Mouse (Mus musculus) forebrain, embryonic 14.5 days (tissue): ENCODE data around the gene Nr0b2. TPM values are rescaled to one million over a fixed set of nuclear protein-coding genes. Genes with fewer than 3 reads are reported as not detected.

ENCODE experiments used
- ATAC-seq: fragments of 200-750 bp; cut with Nextera tagmentation; 2 replicates; pipeline ENCODE4 v1.8.0; 2017; ENCODE audit warnings: mild to moderate bottlenecking, moderate library complexity
- DNase-seq: peaks from one replicate; pipeline ENCODE4 v3.0.0-alpha.2; 2015; ENCODE audit warnings: low spot score
- H3K27ac ChIP-seq: fragments of 300-500 bp; sonication (generic); 2 replicates; pipeline ENCODE4 v1.5.1; 2014; ENCODE audit warnings: low read depth, mild to moderate bottlenecking, control low read depth, low read length, moderate library complexity
- H3K27me3 ChIP-seq: fragments of 300-500 bp; sonication (generic); replicated peaks from 2 replicates; pipeline ENCODE4 v1.6.1; 2014; ENCODE audit warnings: low read length, control low read depth, mixed read lengths; ENCODE audit not compliant: control insufficient read depth, insufficient read depth
- H3K36me3 ChIP-seq: fragments of 300-500 bp; sonication (generic); 2 replicates; pipeline ENCODE4 v1.6.1; 2014; ENCODE audit warnings: low read length, control low read depth; ENCODE audit not compliant: control insufficient read depth, insufficient read depth
- H3K4me1 ChIP-seq: fragments of 300-500 bp; sonication (generic); 2 replicates; pipeline ENCODE4 v1.6.1; 2014; ENCODE audit warnings: antibody characterized with exemption, low read length, control low read depth; ENCODE audit not compliant: control insufficient read depth, insufficient read depth
- H3K4me2 ChIP-seq: fragments of 300-500 bp; sonication (generic); 2 replicates; pipeline ENCODE4 v1.6.1; 2014; ENCODE audit warnings: mild to moderate bottlenecking, control low read depth, low read length
- H3K4me3 ChIP-seq: fragments of 300-500 bp; sonication (generic); 2 replicates; pipeline ENCODE4 v1.5.1; 2014; ENCODE audit warnings: low read depth, low read length, control low read depth
- H3K9ac ChIP-seq: fragments of 300-500 bp; sonication (generic); 2 replicates; pipeline ENCODE4 v1.6.1; 2014; ENCODE audit warnings: mild to moderate bottlenecking, low read length, control low read depth, moderate library complexity
- H3K9me3 ChIP-seq: fragments of 300-500 bp; sonication (generic); replicated peaks from 2 replicates; pipeline ENCODE4 v1.6.1; 2016; ENCODE audit warnings: low read length, control low read depth, mixed read lengths; ENCODE audit not compliant: control insufficient read depth
- WGBS: fragments of 180-500 bp; shearing (Covaris S2); extraction: QIAGEN DNeasy Blood & Tissue Kit; methylation state at CpG from one replicate; pipeline ENCODE4 v1.1.7; 2014; 5-methylcytosine and 5-hydroxymethylcytosine counted together
- polyA plus RNA-seq: library from polyadenylated mRNA; unstranded; fragments of >200 nt; fragmentation: Nextera tagmentation; extraction: Ambion mirVana; gene quantifications from 2 replicates; pipeline ENCODE4 v1.2.1, GENCODE M21; 2014

Nr0b2 gene
- polyA plus RNA-seq, 1 experiment from 2014 or later = not detected

DNA sequence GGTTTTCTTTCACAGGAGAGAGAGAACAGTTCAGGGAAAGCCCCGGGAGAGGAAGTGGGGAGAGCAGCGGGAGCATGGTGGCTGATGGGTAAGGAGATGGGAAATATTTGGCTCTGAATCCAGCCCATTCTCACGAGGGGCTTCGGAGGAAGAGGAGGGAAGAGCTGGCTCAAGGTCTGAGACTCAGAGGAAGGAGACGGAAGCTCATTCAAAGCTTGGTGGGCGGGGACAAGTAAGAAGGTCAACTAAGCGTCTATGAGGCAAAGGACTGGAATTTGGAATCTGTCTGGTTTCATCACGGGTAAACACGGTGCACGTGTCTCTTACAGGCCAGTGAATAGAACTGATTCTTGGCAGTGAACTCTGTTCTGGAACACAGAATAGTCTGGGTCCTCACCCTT lies 16.9 kb downstream of the Nr0b2 start:
- H3K9me3 ChIP-seq = no peaks in the 10 kb centered on the region
- H3K36me3 ChIP-seq = no peaks in the 10 kb centered on the region
- ATAC-seq = no peak
- no peak for DNase-seq
- 66% methylated on average over 10 of the region's 10 CpGs for WGBS
- no peak overlapping the region for H3K27ac ChIP-seq
- H3K27me3 ChIP-seq = no peaks in the 10 kb centered on the region
- no peak overlapping the region for H3K9ac ChIP-seq
- H3K4me1 ChIP-seq = peaks cover 1% of the 10 kb centered on the region
- no peak overlapping the region for H3K4me2 ChIP-seq
- no peak overlapping the region for H3K4me3 ChIP-seq

DNA sequence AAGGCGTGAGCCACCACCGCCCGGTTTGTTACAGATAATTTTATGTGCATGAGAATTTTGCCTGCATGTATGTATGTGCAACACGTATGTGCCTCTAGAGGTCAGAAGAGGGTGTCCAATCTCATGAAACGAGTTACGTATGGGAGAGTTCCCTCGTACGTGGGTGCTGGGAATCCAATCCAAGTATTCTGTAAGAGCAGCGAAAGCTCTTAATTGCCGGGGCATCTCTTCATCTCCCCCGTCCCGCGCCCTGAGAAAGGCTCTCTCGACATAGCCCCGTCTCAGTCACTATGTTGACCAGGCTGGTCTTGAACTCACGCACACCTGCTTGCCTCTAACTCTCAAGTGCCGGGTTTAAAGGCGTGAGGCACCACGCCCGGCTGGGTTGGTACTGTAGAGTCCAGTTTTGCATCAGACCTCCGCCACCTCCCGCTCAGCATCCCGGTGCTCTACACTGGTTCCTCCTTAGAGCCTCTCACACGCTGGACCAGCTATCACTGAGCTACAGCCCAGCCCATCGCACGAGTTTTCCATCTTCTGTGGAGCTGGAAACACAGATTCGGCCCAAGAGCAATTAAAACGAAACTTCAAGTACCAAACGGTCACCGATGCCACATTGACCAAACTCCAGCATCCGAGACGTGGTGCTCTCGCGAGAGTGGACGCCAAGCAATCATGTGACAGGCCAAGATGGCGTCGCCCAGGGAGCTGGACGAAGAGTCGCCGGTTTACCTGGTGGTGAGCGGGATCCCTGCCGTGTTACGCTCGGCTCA lies 21.1 kb downstream of the Nr0b2 start, which contains the start of gene Gpatch3:
TSS of gene Gpatch3 (plus strand) at position 676 of the 773 bp plus-strand sequence.
- DNase-seq = peak; percentile 97
- Histone ChIP-seq H3K9me3 (no peaks in the 10 kb centered on the region), H3K4me1 (peaks cover 3% of the 10 kb centered on the region), H3K36me3 (peaks cover 13% of the 10 kb centered on the region), H3K4me3 (peak within 1 kb of the TSS; percentile 97), H3K9ac (peak within 1 kb of the TSS; percentile 87), H3K27ac (peak within 1 kb of the TSS; percentile 83), H3K4me2 (peak within 1 kb of the TSS; percentile 87), H3K27me3 (no peaks in the 10 kb centered on the region)
- 8% methylated on average over 44 of the region's 44 CpGs for WGBS
- peak; percentile 96 for ATAC-seq

GRCm38 (mm10) chr4:133574843-133575202 lies 21.6 kb downstream of the Nr0b2 start:
- Histone ChIP-seq H3K9me3 (no peaks in the 10 kb centered on the region), H3K4me3 (peak overlapping the region; percentile 97), H3K27ac (peak overlapping the region; percentile 9; the same call in 1 of the 2 replicates), H3K36me3 (peaks cover 19% of the 10 kb centered on the region), H3K9ac (peak overlapping the region; percentile 87), H3K4me2 (peak overlapping the region; percentile 87), H3K27me3 (no peaks in the 10 kb centered on the region), H3K4me1 (peaks cover 3% of the 10 kb centered on the region)
- no peak for DNase-seq
- WGBS = under 1% methylated on average over 39 of the region's 41 CpGs
- peak; percentile 63 for ATAC-seq

DNA sequence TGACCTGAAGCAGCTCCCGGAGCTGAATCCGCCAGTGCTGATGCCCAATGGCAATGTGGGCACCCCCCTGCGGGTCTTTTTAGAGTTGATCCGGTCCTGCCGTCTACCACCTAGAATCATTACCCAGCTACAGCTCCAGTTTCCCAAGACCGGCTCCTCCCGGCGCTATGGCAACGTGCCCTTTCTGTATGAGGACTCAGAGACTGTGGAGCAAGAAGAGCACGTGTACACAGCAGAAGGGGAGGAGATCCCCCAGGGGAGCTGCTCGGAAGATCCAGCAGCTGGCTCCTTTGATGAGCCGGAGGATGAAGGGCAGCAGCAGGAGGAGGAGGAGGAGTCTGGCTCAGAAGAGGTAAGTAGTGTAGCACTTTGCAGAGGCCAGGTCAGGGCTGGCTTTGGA lies 24.8 kb downstream of the Nr0b2 start:
- no peak overlapping the region for H3K4me3 ChIP-seq
- no peaks in the 10 kb centered on the region for H3K9me3 ChIP-seq
- 73% methylated on average over 12 of the region's 12 CpGs for whole genome bisulfite sequencing
- H3K27ac ChIP-seq = no peak overlapping the region
- peaks cover 43% of the 10 kb centered on the region for H3K36me3 ChIP-seq
- no peak for ATAC-seq
- peaks cover 3% of the 10 kb centered on the region for H3K4me1 ChIP-seq
- DNase-seq = no peak
- H3K4me2 ChIP-seq = no peak overlapping the region
- H3K27me3 ChIP-seq = no peaks in the 10 kb centered on the region
- H3K9ac ChIP-seq = no peak overlapping the region

DNA sequence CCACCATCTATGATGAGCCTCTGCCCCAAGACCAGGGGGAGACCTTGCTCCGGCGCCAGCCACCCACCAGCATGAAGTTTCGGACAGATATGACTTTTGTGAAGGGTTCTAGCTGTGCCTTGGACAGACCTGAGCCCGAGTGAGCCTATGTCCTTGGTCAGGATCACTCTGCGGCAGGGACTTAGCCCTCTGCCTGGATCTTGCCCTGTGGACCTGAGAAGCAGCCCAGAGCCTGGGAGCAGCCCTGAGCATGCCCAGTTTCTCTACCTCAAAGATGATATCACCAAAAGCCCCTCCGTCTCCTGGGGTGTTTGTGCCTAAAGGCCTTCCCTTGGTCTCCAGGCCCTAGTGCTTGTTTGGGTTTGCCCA lies 30.5 kb downstream of the Nr0b2 start:
- H3K27me3 ChIP-seq = no peaks in the 10 kb centered on the region
- H3K36me3 ChIP-seq = peaks cover 65% of the 10 kb centered on the region
- ATAC-seq (no peak), DNase-seq (no peak)
- peak overlapping the region; percentile 88 for H3K4me3 ChIP-seq
- H3K9ac ChIP-seq = peak overlapping the region; percentile 89
- peak overlapping the region; percentile 100 for H3K4me2 ChIP-seq
- peaks cover 10% of the 10 kb centered on the region; the same call in 1 of the 2 replicates for H3K4me1 ChIP-seq
- WGBS = 65% methylated on average over 6 of the region's 6 CpGs
- H3K27ac ChIP-seq = peak overlapping the region; percentile 74; the same call in 1 of the 2 replicates
- no peaks in the 10 kb centered on the region for H3K9me3 ChIP-seq

GRCm38 (mm10) chr4:133584059-133584951 lies 31.1 kb downstream of the Nr0b2 start, which contains the start of gene Gpn2:
TSS of gene Gpn2 (plus strand) at chr4:133584362.
- H3K4me2 ChIP-seq = peak within 1 kb of the TSS; percentile 100
- no peaks in the 10 kb centered on the region for H3K9me3 ChIP-seq
- H3K4me1 ChIP-seq = peaks cover 10% of the 10 kb centered on the region; the same call in 1 of the 2 replicates
- peak within 1 kb of the TSS; percentile 88 for H3K4me3 ChIP-seq
- peaks cover 65% of the 10 kb centered on the region for H3K36me3 ChIP-seq
- no peaks in the 10 kb centered on the region for H3K27me3 ChIP-seq
- peak within 1 kb of the TSS; percentile 89 for H3K9ac ChIP-seq
- H3K27ac ChIP-seq = peak within 1 kb of the TSS; percentile 74; the same call in 1 of the 2 replicates
- ATAC-seq (peak; percentile 95), DNase-seq (peak; percentile 91)
- WGBS = 2% methylated on average over 65 of the region's 65 CpGs

DNA sequence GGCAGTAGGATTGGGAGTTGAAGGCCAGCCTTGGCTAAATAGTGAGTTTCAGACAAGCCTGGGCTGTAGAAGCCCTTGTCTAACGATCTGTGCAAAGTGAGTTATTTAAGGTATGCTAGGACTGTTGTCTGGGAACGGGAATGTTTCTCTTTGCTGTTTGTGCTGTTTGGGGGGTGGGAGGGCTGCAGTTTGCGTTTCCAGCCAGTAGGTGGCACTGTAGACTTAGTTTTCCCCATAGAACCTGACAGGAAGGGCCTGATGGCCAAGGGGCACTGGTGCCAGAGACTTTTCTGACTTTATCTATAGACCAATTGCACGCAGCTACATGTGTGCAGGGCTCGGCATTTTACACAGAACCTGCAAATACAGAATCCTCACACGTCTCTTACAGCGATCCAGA lies 39.4 kb downstream of the Nr0b2 start:
- H3K4me2 ChIP-seq = no peak overlapping the region
- DNase-seq = peak; percentile 75
- 36% methylated on average over 7 of the region's 7 CpGs for WGBS
- H3K9ac ChIP-seq = no peak overlapping the region
- no peak for ATAC-seq
- no peak overlapping the region for H3K4me3 ChIP-seq
- peaks cover 51% of the 10 kb centered on the region for H3K36me3 ChIP-seq
- H3K4me1 ChIP-seq = no peaks in the 10 kb centered on the region
- no peaks in the 10 kb centered on the region for H3K9me3 ChIP-seq
- no peak overlapping the region for H3K27ac ChIP-seq
- no peaks in the 10 kb centered on the region for H3K27me3 ChIP-seq

GRCm38 (mm10) chr4:133595538-133595937 lies 42.4 kb downstream of the Nr0b2 start:
- Histone ChIP-seq H3K4me1 (no peaks in the 10 kb centered on the region), H3K4me2 (no peak overlapping the region), H3K9me3 (no peaks in the 10 kb centered on the region), H3K9ac (no peak overlapping the region), H3K27ac (no peak overlapping the region), H3K27me3 (peaks cover 28% of the 10 kb centered on the region), H3K4me3 (no peak overlapping the region), H3K36me3 (peaks cover 21% of the 10 kb centered on the region)
- DNase-seq = no peak
- WGBS = 76% methylated on average over 7 of the region's 7 CpGs
- no peak for ATAC-seq
